Mouse (Mus musculus) lung, adult 18-20 months (tissue): ENCODE data around the gene Calcb.

Source experiments
- DNase-seq, 2 experiments: peaks; one replicate each; pipeline ENCODE4 v3.0.0; 2022; ENCODE audit warnings: mixed read lengths in 2 of 2

Calcb gene

DNA sequence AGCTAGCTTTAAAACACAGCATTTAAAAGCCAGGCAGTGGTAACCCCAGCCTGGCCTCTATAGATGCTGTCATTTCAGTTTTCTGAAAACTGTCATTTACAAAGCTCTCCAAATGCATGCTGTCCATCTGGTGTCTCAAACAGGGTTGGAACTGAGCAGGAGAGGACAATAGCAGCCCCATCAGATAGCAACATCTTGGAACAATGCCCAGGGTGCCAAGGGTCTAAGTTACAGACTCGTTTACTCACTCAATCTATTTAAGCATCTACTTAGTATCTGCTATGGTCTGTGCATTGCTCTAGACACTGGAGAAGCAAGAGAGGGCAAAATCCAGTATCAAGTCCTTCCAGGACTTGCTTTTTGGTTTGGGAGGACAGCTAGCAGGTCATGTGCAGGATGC is 35.8 kb downstream of the Calcb start:
- DNase-seq: no peak

DNA sequence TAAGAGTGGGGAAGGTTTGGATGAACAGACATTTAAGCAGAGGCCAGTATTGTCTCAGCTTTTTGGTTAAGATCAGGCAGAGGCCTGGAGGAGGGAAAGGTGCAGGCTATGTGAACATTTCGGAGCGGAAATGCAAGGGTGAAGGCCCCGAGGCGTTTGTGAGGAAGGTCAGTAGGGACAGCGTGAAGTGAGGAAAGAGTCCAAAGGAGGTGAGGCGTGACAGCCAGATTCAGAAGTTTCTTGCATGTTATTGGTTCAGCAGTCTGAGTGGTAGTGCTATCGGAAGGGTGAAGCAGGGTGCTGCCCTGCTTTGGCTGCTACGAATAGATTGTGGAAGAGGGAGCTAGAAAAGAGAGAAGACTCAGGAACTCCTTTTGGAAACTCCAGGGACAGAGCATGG is 36.2 kb downstream of the Calcb start:
- DNase-seq: no peak

DNA sequence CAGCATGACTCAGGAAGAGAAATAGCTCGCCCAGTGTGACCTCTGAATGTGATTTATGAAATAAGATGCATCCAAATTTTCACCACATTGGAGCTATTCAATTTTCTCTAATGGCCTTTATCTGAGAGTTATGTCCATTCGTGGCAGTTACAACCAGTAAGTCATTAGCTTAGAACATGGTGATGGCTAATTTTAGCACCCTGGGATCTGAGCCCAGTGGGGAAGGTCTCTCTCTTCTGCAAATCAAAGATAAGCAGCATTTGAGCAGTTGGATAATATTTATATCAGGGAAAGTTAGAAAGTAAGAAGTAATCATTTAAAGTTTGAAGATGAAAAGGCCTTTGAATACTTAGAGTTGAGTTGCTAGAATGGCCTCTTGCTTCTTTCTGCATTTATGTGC is 44.2 kb downstream of the Calcb start:
- no peak for DNase-seq

DNA sequence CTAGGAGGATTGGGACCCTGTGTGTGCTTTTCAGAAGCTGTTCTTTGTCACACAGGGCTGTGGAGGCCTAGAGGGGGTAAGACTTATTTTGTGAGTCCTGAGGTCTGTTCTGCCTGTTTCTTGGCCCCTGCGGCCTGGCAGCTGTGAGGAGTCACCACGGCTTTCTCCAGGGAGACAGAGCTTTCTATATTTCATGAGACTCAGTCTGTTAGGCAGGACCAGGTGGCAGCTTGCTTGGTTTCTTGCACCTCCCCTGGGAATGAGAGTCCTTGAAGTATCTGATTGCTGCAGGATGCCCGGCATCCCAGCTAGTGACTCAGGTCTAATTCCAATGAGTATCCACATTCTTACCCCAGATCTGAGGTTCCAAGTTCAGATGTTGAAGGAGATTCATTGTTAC is 46.8 kb downstream of the Calcb start:
- no peak for DNase-seq

DNA sequence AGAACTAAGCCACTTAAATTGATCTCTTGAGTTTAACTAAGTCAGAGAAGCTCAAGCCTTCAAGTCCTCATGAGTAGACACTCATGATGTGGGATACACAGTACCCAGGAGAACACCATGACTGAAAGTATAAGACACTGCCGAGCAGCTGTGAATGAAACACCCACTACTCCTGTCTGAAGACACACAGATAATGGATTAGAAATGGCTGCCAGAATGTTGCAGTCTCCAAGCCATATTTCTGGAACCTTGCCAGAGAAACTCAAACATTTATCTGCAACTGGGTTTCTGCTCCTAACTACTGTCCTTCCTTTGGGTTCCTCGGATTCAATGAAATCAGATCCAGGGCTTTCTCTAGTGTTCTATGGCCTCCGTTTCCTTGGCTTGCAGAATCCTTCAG is 48.1 kb downstream of the Calcb start:
- no peak for DNase-seq

DNA sequence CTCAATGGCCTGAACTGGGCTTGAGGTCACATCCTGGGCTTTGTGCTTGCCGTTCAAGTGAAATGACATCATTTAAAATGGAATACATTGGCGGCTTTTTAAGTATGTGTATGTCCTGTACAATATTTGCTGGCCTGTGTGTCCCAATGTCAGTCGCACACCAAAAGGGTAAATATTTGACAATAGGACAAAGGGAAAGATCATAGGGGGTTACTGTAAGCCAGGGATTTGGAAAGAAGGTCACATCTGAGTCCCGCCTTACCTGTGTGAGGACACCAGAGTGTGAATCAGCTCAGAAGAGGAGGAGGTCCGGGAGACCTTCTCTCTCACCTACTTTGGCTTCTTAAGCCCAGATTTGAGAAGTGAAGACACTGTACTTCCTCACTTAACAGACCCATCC is 50.1 kb downstream of the Calcb start:
- no peak for DNase-seq

DNA sequence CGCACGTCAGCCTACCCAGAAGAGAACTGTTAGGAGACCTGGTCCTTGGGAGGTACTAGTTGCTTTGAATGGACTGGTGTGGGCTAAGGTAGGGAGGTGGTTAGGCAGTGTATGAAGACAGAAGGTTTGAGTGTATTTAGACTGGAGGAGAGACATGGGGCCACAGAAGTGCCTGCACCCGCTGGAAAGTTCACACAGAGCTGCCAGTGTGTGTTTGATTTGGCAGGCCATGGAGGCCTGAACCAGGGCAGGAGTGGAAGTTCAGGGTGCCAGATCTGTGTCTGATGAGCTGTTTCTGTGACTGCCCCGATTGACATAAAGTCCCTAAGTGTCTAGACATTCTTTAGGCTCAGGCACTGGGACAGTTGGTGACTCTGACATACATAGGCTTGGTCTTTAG is 50.6 kb downstream of the Calcb start:
- DNase-seq: no peak

DNA sequence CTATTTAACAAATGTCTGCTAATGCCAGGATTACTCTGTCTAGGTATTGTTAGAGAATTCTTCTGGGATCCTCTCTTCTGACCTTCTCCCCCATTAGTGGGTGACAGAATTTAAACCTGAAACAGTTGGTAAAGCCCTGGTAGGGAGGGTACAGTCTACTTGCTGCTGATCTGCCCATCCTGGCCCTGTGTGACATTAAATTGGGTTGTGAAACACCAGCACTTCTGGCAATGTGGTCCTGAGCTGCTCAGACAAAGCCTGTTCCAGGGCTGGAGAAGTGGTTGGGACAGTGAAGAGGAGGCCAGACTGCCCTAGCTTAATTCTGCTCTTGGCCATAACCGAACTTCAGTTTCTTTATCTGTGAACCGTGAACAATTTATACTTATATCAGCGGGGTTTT is 52.1 kb downstream of the Calcb start:
- no peak for DNase-seq

DNA sequence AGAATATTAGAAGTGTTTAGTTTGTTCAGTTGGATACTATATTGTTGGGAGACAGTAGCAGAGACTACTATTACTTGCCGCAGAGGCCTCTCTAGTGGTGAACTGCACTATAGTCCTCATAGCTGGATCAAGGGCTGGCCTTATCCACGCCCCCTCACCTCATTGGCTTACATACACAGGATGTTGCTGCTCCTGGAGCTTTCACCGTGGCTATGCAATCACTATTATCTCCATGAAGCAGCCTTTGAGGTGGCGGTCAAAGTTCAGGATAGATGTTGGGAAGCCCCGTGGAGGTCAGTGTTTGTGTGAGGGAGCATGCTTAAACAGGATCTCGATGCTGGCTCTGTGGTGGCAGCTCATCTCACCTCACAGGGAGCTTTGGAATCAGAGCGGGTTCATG is 53.4 kb downstream of the Calcb start:
- no peak for DNase-seq
